Mouse (Mus musculus): Measurements from ENCODE around the gene Pnma5. TPM values are rescaled to one million over a fixed set of nuclear protein-coding genes. Genes with fewer than 3 reads are reported as not detected.
"Not testable (repeated sequence)": the region's sequence is repeated elsewhere in the genome, so short reads cannot be mapped to it uniquely, and the experiment has no call there.

Gene Pnma5
- 0.11 TPM in 1 of 2 replicates, not detected in the other for polyA plus RNA-seq (2014; fragmentation: Nextera tagmentation; extraction: Ambion mirVana)

DNA sequence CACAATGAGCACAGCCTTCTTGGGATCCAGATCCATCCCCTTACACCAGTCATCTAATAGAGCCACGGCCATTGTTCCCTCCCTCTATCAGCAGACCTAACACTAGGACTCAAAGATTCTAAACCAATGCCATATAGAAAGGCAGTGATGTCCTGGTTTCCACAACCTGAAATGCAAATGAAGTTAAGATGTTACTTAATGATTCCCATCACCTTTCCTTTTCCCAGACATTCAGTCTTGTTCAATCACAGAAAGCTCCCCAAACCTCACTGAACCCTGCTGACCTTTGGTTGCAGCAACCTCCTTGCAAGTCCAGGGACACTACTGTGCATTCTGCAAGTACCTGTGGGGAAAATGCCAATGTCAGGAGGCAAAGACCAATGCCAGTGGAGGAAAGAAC is at the start of gene Pnma5:
Gene Pnma5 (minus strand): TSS at position 101 of the 400 bp plus-strand sequence.
- ATAC-seq (ENCODE audit: insufficient number of reproducible peaks, insufficient read depth, low FRiP score, low read depth) = no peak
- Histone ChIP-seq H3K27me3 (ENCODE audit: control insufficient read depth, insufficient read depth, low read length) (no peaks in the 10 kb centered on the region; the same call in 1 of the 2 replicates), H3K36me3 (ENCODE audit: control insufficient read depth, insufficient read depth, low read length) (no peaks in the 10 kb centered on the region)

DNA sequence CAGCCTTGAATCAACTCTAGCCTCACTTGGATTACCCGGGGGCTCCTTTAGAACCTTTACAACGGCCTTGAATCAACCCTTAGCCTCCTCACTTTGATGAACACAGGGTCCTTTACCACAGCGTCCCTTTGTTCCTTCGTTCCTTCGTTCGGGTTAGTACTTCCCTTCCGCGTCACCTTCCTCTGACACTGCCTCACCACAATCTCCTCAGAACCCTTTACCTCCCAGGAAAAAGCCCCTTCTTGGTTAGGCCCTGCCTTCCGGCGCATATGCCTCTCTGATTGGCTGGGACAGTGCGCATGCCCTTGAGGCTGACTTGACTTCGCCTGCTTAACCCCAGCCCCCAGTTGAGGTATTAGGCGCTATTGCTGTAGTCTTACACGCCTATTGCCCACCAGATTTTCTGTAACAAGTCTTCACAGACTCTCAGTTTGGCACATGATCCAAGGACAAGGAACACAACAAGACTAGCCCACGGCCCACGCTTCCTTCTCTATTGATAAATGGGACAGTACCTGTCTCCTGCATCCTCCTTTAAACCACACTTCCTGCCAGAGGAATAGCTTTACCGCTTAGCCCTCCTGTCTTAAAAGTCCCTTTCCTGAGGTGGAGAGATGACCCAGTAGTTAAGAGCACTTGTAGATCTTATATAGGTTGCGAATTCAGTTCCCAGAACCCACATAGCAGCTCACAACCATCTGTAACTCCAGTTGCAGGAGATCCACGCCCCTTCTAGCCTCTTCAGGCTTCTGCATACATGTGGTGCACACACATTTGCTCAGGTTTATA is 45.6 kb upstream of the Pnma5 start, which contains the start of gene Xlr4a:
Gene Xlr4a (minus strand): TSS at position 212 of the 789 bp plus-strand sequence.
- not testable (repeated sequence) for H3K36me3 ChIP-seq (ENCODE audit: control insufficient read depth, insufficient read depth, low read length); H3K9me3 ChIP-seq (ENCODE audit: control insufficient read depth, low read length); ATAC-seq (ENCODE audit: insufficient number of reproducible peaks, insufficient read depth, low FRiP score, low read depth); H3K4me1 ChIP-seq (ENCODE audit: control insufficient read depth in 2 of 2, insufficient read depth in 2 of 2, low read length in 2 of 2); H3K27ac ChIP-seq (replicated peaks in 1 of 2; ENCODE audit: control insufficient read depth in 1 of 2, insufficient read depth in 1 of 2, low read depth in 2 of 2, low read length in 2 of 2); H3K27me3 ChIP-seq (ENCODE audit: control insufficient read depth, insufficient read depth, low read length); H3K9ac ChIP-seq (ENCODE audit: low read length); H3K4me3 ChIP-seq (ENCODE audit: control insufficient read depth in 1 of 2, insufficient read depth in 1 of 2, low read depth in 1 of 2, low read length in 2 of 2); H3K4me2 ChIP-seq (ENCODE audit: low read length)
- 77% methylated on average over 17 of the region's 19 CpGs for WGBS

More for the DNA sequence above, at the start of gene Pnma5:
- H3K9me3 ChIP-seq (ENCODE audit: control insufficient read depth, low read length) = no peaks in the 10 kb centered on the region
- no peak within 1 kb of the TSS for H3K4me2 ChIP-seq (ENCODE audit: low read length)
- no peaks in the 10 kb centered on the region for H3K4me1 ChIP-seq (ENCODE audit: control insufficient read depth in 2 of 2, insufficient read depth in 2 of 2, low read length in 2 of 2)
- H3K27ac ChIP-seq (replicated peaks in 1 of 2; ENCODE audit: control insufficient read depth in 1 of 2, insufficient read depth in 1 of 2, low read depth in 2 of 2, low read length in 2 of 2) = no peak within 1 kb of the TSS
- 76% methylated on average over 1 of the region's 1 CpGs for WGBS
- no peak within 1 kb of the TSS for H3K4me3 ChIP-seq (ENCODE audit: control insufficient read depth in 1 of 2, insufficient read depth in 1 of 2, low read depth in 1 of 2, low read length in 2 of 2)
- H3K9ac ChIP-seq (ENCODE audit: low read length) = no peak within 1 kb of the TSS

DNA sequence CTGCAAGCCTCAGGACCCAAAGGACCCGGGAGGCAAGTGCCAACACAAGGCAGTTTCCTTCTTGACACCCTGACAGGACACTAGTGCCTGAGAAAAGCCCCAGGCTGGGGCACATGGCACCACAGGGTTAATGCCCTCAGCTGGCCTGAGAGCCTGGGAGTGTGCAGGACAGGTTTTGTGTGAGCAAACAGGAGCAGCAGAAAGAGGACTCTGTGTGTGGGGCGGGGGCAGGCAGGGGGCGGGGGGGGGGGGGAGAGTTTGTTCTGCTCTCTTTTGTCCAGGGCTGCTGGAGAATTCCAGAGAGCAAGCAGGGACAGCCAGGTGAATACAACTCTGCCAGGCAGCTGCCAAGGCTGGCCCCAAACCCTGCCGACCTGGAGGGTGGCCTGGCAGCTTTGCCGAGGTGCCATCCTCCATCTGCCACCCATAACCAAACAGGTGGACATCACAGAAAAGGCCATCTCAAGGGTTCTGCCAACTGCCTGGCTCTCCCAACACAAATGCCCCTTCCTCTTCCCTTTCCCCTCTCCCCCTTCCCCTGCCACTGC is 29.9 kb upstream of the Pnma5 start:
- not testable (repeated sequence) for H3K4me1 ChIP-seq (ENCODE audit: control insufficient read depth in 2 of 2, insufficient read depth in 2 of 2, low read length in 2 of 2); H3K4me2 ChIP-seq (ENCODE audit: low read length); H3K4me3 ChIP-seq (ENCODE audit: control insufficient read depth in 1 of 2, insufficient read depth in 1 of 2, low read depth in 1 of 2, low read length in 2 of 2); H3K9me3 ChIP-seq (ENCODE audit: control insufficient read depth, low read length); H3K36me3 ChIP-seq (ENCODE audit: control insufficient read depth, insufficient read depth, low read length); H3K27ac ChIP-seq (replicated peaks in 1 of 2; ENCODE audit: control insufficient read depth in 1 of 2, insufficient read depth in 1 of 2, low read depth in 2 of 2, low read length in 2 of 2); H3K9ac ChIP-seq (ENCODE audit: low read length); ATAC-seq (ENCODE audit: insufficient number of reproducible peaks, insufficient read depth, low FRiP score, low read depth); H3K27me3 ChIP-seq (ENCODE audit: control insufficient read depth, insufficient read depth, low read length)
- no CpG with 5 or more reads among the region's 5 CpGs for WGBS

DNA sequence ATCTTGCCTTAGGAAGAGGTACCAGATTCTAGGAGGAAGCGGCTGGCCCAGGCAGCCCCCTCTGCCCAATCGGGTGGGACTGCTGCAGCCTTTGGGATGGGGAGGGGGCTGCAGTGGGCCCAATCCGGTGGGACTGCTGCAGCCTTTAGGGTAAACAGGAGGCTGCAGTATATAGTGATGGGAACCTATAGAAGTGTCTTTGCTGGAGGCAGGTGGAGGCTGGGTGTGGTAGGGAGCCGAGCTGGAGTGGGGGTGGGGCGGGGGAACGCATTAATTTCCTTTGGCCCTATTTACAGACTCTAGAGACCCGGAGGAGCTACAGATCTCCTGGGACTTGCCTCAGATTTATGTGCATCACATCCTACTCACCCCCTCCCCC is 27.5 kb upstream of the Pnma5 start, which contains the start of gene Pnma3:
Gene Pnma3 (plus strand): TSS at position 373 of the 379 bp plus-strand sequence.
- H3K36me3 ChIP-seq (ENCODE audit: control insufficient read depth, insufficient read depth, low read length) = no peaks in the 10 kb centered on the region
- H3K9ac ChIP-seq (ENCODE audit: low read length) = no peak within 1 kb of the TSS
- no peak within 1 kb of the TSS; a peak in 1 of 4 replicates for H3K4me3 ChIP-seq (ENCODE audit: control insufficient read depth in 1 of 2, insufficient read depth in 1 of 2, low read depth in 1 of 2, low read length in 2 of 2)
- no peak for ATAC-seq (ENCODE audit: insufficient number of reproducible peaks, insufficient read depth, low FRiP score, low read depth)
- no peaks in the 10 kb centered on the region for H3K27me3 ChIP-seq (ENCODE audit: control insufficient read depth, insufficient read depth, low read length)
- WGBS = 41% methylated on average over 7 of the region's 7 CpGs
- H3K4me1 ChIP-seq (ENCODE audit: control insufficient read depth in 2 of 2, insufficient read depth in 2 of 2, low read length in 2 of 2) = no peaks in the 10 kb centered on the region
- H3K9me3 ChIP-seq (ENCODE audit: control insufficient read depth, low read length) = no peaks in the 10 kb centered on the region
- H3K4me2 ChIP-seq (ENCODE audit: low read length) = peak within 1 kb of the TSS; percentile 46
- no peak within 1 kb of the TSS for H3K27ac ChIP-seq (replicated peaks in 1 of 2; ENCODE audit: control insufficient read depth in 1 of 2, insufficient read depth in 1 of 2, low read depth in 2 of 2, low read length in 2 of 2)

DNA sequence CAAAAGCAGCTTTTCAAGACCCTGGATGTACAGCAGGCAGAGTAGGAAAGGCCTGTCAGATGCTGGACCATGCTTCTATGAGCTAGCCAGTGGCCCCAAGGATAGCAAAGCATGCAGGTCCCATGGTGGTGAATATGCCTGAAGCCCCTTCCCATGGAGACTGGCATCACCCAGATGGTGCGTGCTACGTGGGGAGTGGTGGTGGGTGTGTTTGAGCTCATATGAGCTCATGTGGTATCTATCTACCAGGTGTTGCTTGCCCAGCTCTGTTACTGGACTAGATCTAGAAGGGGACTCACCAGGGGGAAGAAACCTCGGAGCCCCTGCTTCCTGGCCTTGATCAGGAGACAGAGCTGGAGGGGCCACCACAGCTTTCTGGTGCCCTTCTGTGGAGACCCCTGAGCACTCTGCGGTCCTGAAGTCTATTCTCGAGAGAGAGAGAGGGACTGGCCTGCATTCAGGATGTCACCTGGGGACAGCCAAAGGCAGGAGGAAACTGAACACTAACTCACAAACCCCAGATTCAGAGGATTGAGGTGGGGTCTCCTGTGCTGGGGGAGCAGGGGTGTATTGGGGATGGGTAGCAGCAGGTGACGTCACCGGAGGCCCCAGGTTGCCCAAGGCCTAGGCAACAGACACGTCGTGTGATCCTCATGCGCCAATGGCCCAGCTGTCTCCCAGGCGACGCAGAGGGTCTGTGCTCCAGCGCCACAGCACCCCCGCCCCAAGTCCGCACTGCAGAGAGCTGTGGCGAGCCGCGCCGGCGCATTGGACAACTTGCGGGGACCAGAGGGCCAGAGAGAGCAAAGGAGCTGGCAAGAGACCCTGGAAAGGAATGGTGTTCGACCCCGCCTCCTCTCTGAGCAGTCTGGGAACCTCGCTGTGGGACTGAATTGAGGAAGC is 26.9 kb upstream of the Pnma5 start:
- no peak for ATAC-seq (ENCODE audit: insufficient number of reproducible peaks, insufficient read depth, low FRiP score, low read depth)
- Histone ChIP-seq H3K4me1 (ENCODE audit: control insufficient read depth in 2 of 2, insufficient read depth in 2 of 2, low read length in 2 of 2) (no peaks in the 10 kb centered on the region), H3K27me3 (ENCODE audit: control insufficient read depth, insufficient read depth, low read length) (no peaks in the 10 kb centered on the region), H3K9me3 (ENCODE audit: control insufficient read depth, low read length) (no peaks in the 10 kb centered on the region), H3K4me3 (ENCODE audit: control insufficient read depth in 1 of 2, insufficient read depth in 1 of 2, low read depth in 1 of 2, low read length in 2 of 2) (no peak overlapping the region; a peak in 1 of 4 replicates), H3K36me3 (ENCODE audit: control insufficient read depth, insufficient read depth, low read length) (no peaks in the 10 kb centered on the region), H3K27ac (replicated peaks in 1 of 2; ENCODE audit: control insufficient read depth in 1 of 2, insufficient read depth in 1 of 2, low read depth in 2 of 2, low read length in 2 of 2) (no peak overlapping the region), H3K9ac (ENCODE audit: low read length) (no peak overlapping the region), H3K4me2 (ENCODE audit: low read length) (peak overlapping the region; percentile 46)
- 30% methylated on average over 24 of the region's 24 CpGs for WGBS

DNA sequence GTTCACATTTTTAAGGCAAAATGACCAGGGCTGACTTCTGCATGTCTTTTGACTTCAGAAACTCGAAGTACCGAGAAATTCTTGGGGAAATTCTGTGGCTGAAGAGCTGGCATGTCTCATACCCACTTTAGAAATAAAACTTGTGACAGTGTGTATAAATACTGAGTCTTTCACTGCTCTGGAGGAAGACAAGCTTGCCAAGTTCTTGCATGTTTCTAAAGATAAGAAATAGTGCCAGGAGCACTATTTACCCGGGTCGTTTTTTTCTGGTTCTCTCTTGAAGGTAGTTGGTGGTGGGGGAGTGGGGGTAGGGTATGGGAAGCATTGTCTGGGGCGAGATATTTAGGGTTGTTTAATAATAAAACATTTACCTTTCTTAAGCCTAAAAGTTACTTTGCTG is 25.4 kb upstream of the Pnma5 start:
- Histone ChIP-seq H3K4me2 (ENCODE audit: low read length) (no peak overlapping the region), H3K27ac (replicated peaks in 1 of 2; ENCODE audit: control insufficient read depth in 1 of 2, insufficient read depth in 1 of 2, low read depth in 2 of 2, low read length in 2 of 2) (no peak overlapping the region), H3K4me1 (ENCODE audit: control insufficient read depth in 2 of 2, insufficient read depth in 2 of 2, low read length in 2 of 2) (no peaks in the 10 kb centered on the region), H3K27me3 (ENCODE audit: control insufficient read depth, insufficient read depth, low read length) (no peaks in the 10 kb centered on the region), H3K9me3 (ENCODE audit: control insufficient read depth, low read length) (no peaks in the 10 kb centered on the region), H3K9ac (ENCODE audit: low read length) (no peak overlapping the region), H3K36me3 (ENCODE audit: control insufficient read depth, insufficient read depth, low read length) (no peaks in the 10 kb centered on the region), H3K4me3 (ENCODE audit: control insufficient read depth in 1 of 2, insufficient read depth in 1 of 2, low read depth in 1 of 2, low read length in 2 of 2) (no peak overlapping the region)
- ATAC-seq (ENCODE audit: insufficient number of reproducible peaks, insufficient read depth, low FRiP score, low read depth) = no peak
- 39% methylated on average over 5 of the region's 5 CpGs for WGBS

DNA sequence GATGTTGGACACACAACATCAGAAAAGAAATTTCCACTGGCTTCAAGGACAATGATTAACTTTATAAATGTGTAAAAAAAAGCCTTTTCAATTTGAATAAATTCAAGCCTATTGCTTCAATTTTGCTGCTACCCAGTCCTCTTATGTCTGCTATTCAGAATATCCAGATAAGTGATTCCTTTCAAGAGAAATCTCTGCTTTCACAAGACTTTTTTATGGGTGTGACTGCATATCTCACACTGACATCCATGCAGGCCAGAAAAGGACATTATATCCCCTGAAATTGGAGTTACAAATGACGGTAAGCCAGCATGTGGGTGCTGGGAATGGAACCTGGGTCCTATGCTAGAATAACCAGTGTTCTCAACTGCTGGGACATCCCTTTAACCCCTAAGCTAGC is 24.6 kb upstream of the Pnma5 start:
- Histone ChIP-seq H3K9ac (ENCODE audit: low read length) (no peak overlapping the region), H3K9me3 (ENCODE audit: control insufficient read depth, low read length) (no peaks in the 10 kb centered on the region), H3K4me1 (ENCODE audit: control insufficient read depth in 2 of 2, insufficient read depth in 2 of 2, low read length in 2 of 2) (no peaks in the 10 kb centered on the region), H3K4me2 (ENCODE audit: low read length) (no peak overlapping the region), H3K27ac (replicated peaks in 1 of 2; ENCODE audit: control insufficient read depth in 1 of 2, insufficient read depth in 1 of 2, low read depth in 2 of 2, low read length in 2 of 2) (no peak overlapping the region), H3K36me3 (ENCODE audit: control insufficient read depth, insufficient read depth, low read length) (no peaks in the 10 kb centered on the region), H3K4me3 (ENCODE audit: control insufficient read depth in 1 of 2, insufficient read depth in 1 of 2, low read depth in 1 of 2, low read length in 2 of 2) (no peak overlapping the region), H3K27me3 (ENCODE audit: control insufficient read depth, insufficient read depth, low read length) (no peaks in the 10 kb centered on the region)
- 69% methylated on average over 1 of the region's 1 CpGs for WGBS
- ATAC-seq (ENCODE audit: insufficient number of reproducible peaks, insufficient read depth, low FRiP score, low read depth) = no peak
